In the genomic region with DNA sequence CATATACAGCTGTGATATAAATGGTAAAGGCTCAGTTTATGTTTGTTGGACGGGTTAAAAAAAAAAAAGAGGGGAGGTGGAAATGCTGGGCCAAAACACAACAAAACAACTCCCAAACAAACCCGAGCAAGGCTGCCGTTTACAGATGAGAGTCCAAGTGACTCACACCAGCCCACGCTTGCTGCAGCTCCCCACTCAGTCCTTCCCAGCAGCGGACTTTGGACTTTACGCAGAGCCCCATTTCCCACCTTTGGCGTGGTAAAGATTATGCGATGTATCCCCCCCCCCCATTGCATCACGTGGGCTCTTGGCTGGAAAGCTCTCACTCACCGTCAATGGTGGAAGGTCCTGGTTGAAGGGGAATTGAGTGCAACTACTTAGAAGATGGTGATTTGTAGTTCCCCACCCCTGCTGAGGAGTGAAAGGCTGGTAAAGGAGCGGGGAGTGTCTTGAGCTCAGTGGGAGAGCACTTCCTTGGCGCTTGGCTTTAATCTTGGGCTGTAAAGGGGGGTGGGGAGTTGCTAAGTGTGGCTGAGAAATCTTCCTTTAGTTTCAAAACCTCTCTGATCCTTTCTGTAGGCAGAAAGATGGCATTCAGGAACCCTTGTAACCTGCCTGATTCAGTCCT, we compare ENCODE assay signal across 39 mouse cellular contexts. TPM values are rescaled to one million over a fixed set of nuclear protein-coding genes. Genes with fewer than 3 reads are reported as not detected.
DNase-seq lines count a peak whose midpoint lies in the region; ATAC-seq and TF ChIP-seq lines count a peak whose summit lies in the region.
"Had no signal": no experiment of that assay in that cellular context is flagged by ENCODE, and none has a peak within 500 bp of the region (broad histone marks: within the 10 kb centered on the region; RNA-seq: fewer than 3 reads in every experiment).

No protein-coding gene starts in this region.

- H3K27me3 ChIP-seq in E14TG2a.4 (ENCODE audit: insufficient read depth, low read length): peaks cover 4% of the 10 kb centered on the region
- no peaks in the 10 kb centered on the region for H3K27me3 ChIP-seq in intestine, embryonic 14.5 days (replicated peaks; ENCODE audit: control insufficient read depth, insufficient read depth, low read length)
- H3K27me3 ChIP-seq in small intestine, adult 2 months (ENCODE audit: control insufficient read depth, insufficient read depth, low read length): no peaks in the 10 kb centered on the region
- H3K27me3 ChIP-seq: liver, embryonic 15.5 days; lung, embryonic 15.5 days; neural tube, embryonic 12.5 days; Patski had no signal

- no peak for TF ChIP-seq CTCF in E14TG2a.4 (conservative IDR thresholded peaks at IDR 0.05; ENCODE audit: low read length)
- no peak for TF ChIP-seq CTCF in small intestine, adult 2 months (IDR thresholded peaks at IDR 0.05; ENCODE audit: extremely low read depth, insufficient read length, insufficient replicate concordance, low read depth, low read length)

- no peak for TF ChIP-seq POLR2A in small intestine, adult 2 months (IDR thresholded peaks at IDR 0.05; ENCODE audit: low read depth, low read length)

- H3K9ac ChIP-seq in ES-E14 (ENCODE audit: insufficient read depth, low read depth, low read length, poor library complexity, severe bottlenecking): no peak overlapping the region
- no peak overlapping the region for H3K9ac ChIP-seq in intestine, embryonic 14.5 days (ENCODE audit: low read length)
- H3K9ac ChIP-seq: embryonic facial prominence, embryonic 13.5 days; forebrain, postnatal 0 days; hindbrain, embryonic 13.5 days; liver, embryonic 15.5 days; lung, embryonic 15.5 days; neural tube, embryonic 12.5 days had no signal

- peak; percentile 64 for ATAC-seq in intestine, embryonic 14.5 days (replicated peaks; ENCODE audit: low FRiP score, low TSS enrichment, low read depth)
- ATAC-seq: CD4-positive, CD25-positive, alpha-beta regulatory T cell, adult 4 months; forebrain, postnatal 0 days; Patski had no signal

- H3K36me3 ChIP-seq in E14TG2a.4 (ENCODE audit: insufficient read depth, low read length) (no peaks in the 10 kb centered on the region), ES-E14 (ENCODE audit: control insufficient read depth, insufficient read depth, low read length, poor library complexity, severe bottlenecking) (no peaks in the 10 kb centered on the region)
- no peaks in the 10 kb centered on the region for H3K36me3 ChIP-seq in intestine, embryonic 14.5 days (ENCODE audit: control insufficient read depth, insufficient read depth, low read length)
- H3K36me3 ChIP-seq in small intestine, adult 2 months (ENCODE audit: control insufficient read depth, insufficient read depth, low read length): no peaks in the 10 kb centered on the region
- H3K36me3 ChIP-seq: embryonic facial prominence, embryonic 13.5 days; G1E; hindbrain, embryonic 13.5 days; liver, embryonic 15.5 days; lung, embryonic 15.5 days; neural tube, embryonic 12.5 days had no signal

- H3K4me1 ChIP-seq in E14TG2a.4 (replicated peaks; ENCODE audit: low read depth, low read length): peaks cover 58% of the 10 kb centered on the region
- H3K4me1 ChIP-seq in ES-E14 (ENCODE audit: control insufficient read depth in 2 of 2, insufficient read depth in 2 of 2, low read length in 2 of 2, poor library complexity in 1 of 2): peaks cover 2 to 9% of the 10 kb centered on the region in 2 experiments; a peak in 3 of 4 replicates
- 0 out of 2 replicates have a peak, but pooled peaks cover 3% of the 10 kb centered on the region for H3K4me1 ChIP-seq in intestine, embryonic 14.5 days (replicated peaks; ENCODE audit: control insufficient read depth, insufficient read depth, low read length)
- H3K4me1 ChIP-seq in small intestine, adult 2 months (ENCODE audit: control insufficient read depth, insufficient read depth, insufficient read length, low read length): peaks cover 4% of the 10 kb centered on the region
- H3K4me1 ChIP-seq: embryonic facial prominence, embryonic 13.5 days; hindbrain, embryonic 13.5 days; liver, embryonic 15.5 days; lung, embryonic 15.5 days; neural tube, embryonic 12.5 days had no signal

- peak; percentile 36 for DNase-seq in ES-E14 (ENCODE audit: low read depth, low spot score)
- no peak for DNase-seq in intestine, embryonic 14.5 days (ENCODE audit: low spot score)
- no peak for DNase-seq in adrenal gland, adult 2 months
- no peak for DNase-seq in lung, postnatal 25 days (ENCODE audit: low spot score)
- DNase-seq in adrenal gland, adult (ENCODE audit: inconsistent age in 2 of 2, low spot score in 1 of 2): no peak
- DNase-seq: adrenal gland, adult 8-10 months; cerebellum, adult 11 months; cerebellum, adult 9-11 months; forebrain, postnatal 0 days; gastrocnemius, postnatal 25 days; heart, adult 11 months; heart, postnatal 4 days; kidney, adult 8-10 months; kidney, postnatal 10 days; liver; lung, postnatal 36 days; right cerebral cortex, adult 18-20 months had no signal

- 0 out of 2 replicates have a peak overlapping the region, but pooled peaks have one; percentile 26 for H3K4me3 ChIP-seq in E14TG2a.4 (replicated peaks; ENCODE audit: low read length)
- no peak overlapping the region; a peak in 1 of 4 replicates for H3K4me3 ChIP-seq in ES-E14 (ENCODE audit: insufficient read depth in 1 of 2, low read depth in 1 of 2, low read length in 2 of 2, poor library complexity in 1 of 2, severe bottlenecking in 1 of 2)
- no peak overlapping the region for H3K4me3 ChIP-seq in intestine, embryonic 14.5 days (ENCODE audit: low read depth, low read length)
- H3K4me3 ChIP-seq in small intestine, adult 2 months (ENCODE audit: low read depth, low read length): peak overlapping the region; percentile 17; the same call in 1 of the 2 replicates
- H3K4me3 ChIP-seq: embryonic facial prominence, embryonic 13.5 days; hindbrain, embryonic 13.5 days; liver, embryonic 15.5 days; lung, embryonic 15.5 days; myocyte; neural tube, embryonic 12.5 days had no signal

- peak overlapping the region; percentile 11; the same call in 1 of the 2 replicates for H3K4me2 ChIP-seq in intestine, embryonic 14.5 days (ENCODE audit: low read length)
- H3K4me2 ChIP-seq: embryonic facial prominence, embryonic 13.5 days; heart, embryonic 11.5 days; hindbrain, embryonic 13.5 days; liver, embryonic 15.5 days; lung, embryonic 15.5 days; midbrain, embryonic 11.5 days; neural tube, embryonic 12.5 days had no signal

- no peaks in the 10 kb centered on the region for H3K9me3 ChIP-seq in E14TG2a.4 (ENCODE audit: low read length)
- H3K9me3 ChIP-seq in ES-E14 (ENCODE audit: control insufficient read depth, insufficient read depth, low read depth, low read length): no peaks in the 10 kb centered on the region
- no peaks in the 10 kb centered on the region for H3K9me3 ChIP-seq in intestine, embryonic 14.5 days (ENCODE audit: control insufficient read depth, low read length)
- H3K9me3 ChIP-seq: embryonic facial prominence, embryonic 13.5 days; G1E; hindbrain, embryonic 13.5 days; liver, embryonic 15.5 days; lung, embryonic 15.5 days; neural tube, embryonic 12.5 days had no signal

- no peak overlapping the region for H3K27ac ChIP-seq in ES-E14 (ENCODE audit: insufficient read depth, low read depth, low read length, poor library complexity, severe bottlenecking)
- no peak overlapping the region for H3K27ac ChIP-seq in intestine, embryonic 14.5 days (ENCODE audit: low read depth)
- no peak overlapping the region for H3K27ac ChIP-seq in small intestine, adult 2 months (ENCODE audit: insufficient read depth, low read depth, low read length)
- H3K27ac ChIP-seq: embryonic facial prominence, embryonic 13.5 days; hindbrain, embryonic 13.5 days; liver, embryonic 15.5 days; lung, embryonic 15.5 days; neural tube, embryonic 12.5 days had no signal

- WGBS in intestine, embryonic 14.5 days: 25% methylated on average over 12 of the region's 12 CpGs
- WGBS in small intestine, adult 2 months: 11% methylated on average over 12 of the region's 12 CpGs

- in situ Hi-C loops in ES-E14 (cut with MboI; ENCODE audit: low sequenced_read_pairs in 2 of 2, unreplicated experiment in 2 of 2): no loop called here

TF ChIP-seq in ES-E14, 5 proteins besides CTCF, POLR2A, EP300 and RAD21:
- TF ChIP-seq ZNF384 (IDR thresholded peaks at IDR 0.05; ENCODE audit: low read depth, low read length) (peak; percentile 53; the same call in 1 of the 2 replicates), ZC3H11A (IDR thresholded peaks at IDR 0.05; ENCODE audit: borderline replicate concordance, low read depth, low read length) (no peak), MAFK (IDR thresholded peaks at IDR 0.05; ENCODE audit: insufficient read depth, low read depth, low read length) (no peak), HCFC1 (IDR thresholded peaks at IDR 0.05; ENCODE audit: borderline replicate concordance, insufficient read depth, low read length) (no peak)

RNA-seq across cellular contexts. Expression of gene Gm525, which starts 33.7 kb away (rescaled TPM):
- total RNA-seq in ES-E14 (2012; rRNA removed): 3.6 and 5.9 TPM in 2 replicates
- polyA plus RNA-seq in intestine, embryonic 14.5 days (2014; fragmentation: Nextera tagmentation; extraction: Ambion mirVana): 0.59 and 1.1 TPM in 2 replicates
- polyA plus RNA-seq in small intestine, adult 2 months (2012; rRNA removed): not detected in 2 replicates
- not detected for total RNA-seq in adrenal gland, adult 2 months (2021)
- polyA plus RNA-seq in adrenal gland, adult 2 months (2012; rRNA removed): 0.26 and 0.58 TPM in 2 replicates
- total RNA-seq: adrenal gland, adult 8-10 months; common myeloid progenitor, adult 5-6 weeks; forebrain, postnatal 0 days; G1E; gastrocnemius, postnatal 25 days; heart, postnatal 4 days; layer of hippocampus, postnatal 10 days; left cerebral cortex, adult 18-20 months; left cerebral cortex, postnatal 14 days; megakaryocyte, adult 5-6 weeks; midbrain, postnatal 0 days had no signal
- polyA plus RNA-seq: CD4-positive, CD25-positive, alpha-beta regulatory T cell, adult 4 months; forebrain, embryonic 11.5 days; G1E; heart, embryonic 11.5 days; hindbrain, embryonic 13.5 days; limb, embryonic 11.5 days; liver, embryonic 15.5 days; midbrain, embryonic 11.5 days; myocyte; neural tube, embryonic 12.5 days; Patski; spleen, adult 2 months had no signal

RNA-seq across cellular contexts. Expression of gene Dgke, which starts 40.6 kb away (rescaled TPM):
- 24.2 and 30.4 TPM in 2 replicates for total RNA-seq in ES-E14 (2012; rRNA removed)
- polyA plus RNA-seq in intestine, embryonic 14.5 days (2014; fragmentation: Nextera tagmentation; extraction: Ambion mirVana): 4.3 and 5.1 TPM in 2 replicates
- polyA plus RNA-seq in small intestine, adult 2 months (2012; rRNA removed): 2.1 and 3.2 TPM in 2 replicates
- 10 to 100 TPM; 11.0 to 11.3 TPM for total RNA-seq in adrenal gland, adult 2 months (2021)
- polyA plus RNA-seq in adrenal gland, adult 2 months (2012; rRNA removed): 7.8 TPM in 2 replicates

Comparison
In these comparisons a context has a peak if more than half of its experiments do, and no peak if none do; other contexts are left out.
1. H3K4me3 ChIP-seq: peak in E14TG2a.4 (single experiment) and small intestine, adult 2 months (single experiment); none in ES-E14 (0 of 2) and intestine, embryonic 14.5 days (single experiment).